Mouse (Mus musculus) heart, postnatal 36 days (tissue): ENCODE measurements around the gene Olfr1163. TPM values are rescaled to one million over a fixed set of nuclear protein-coding genes. Genes with fewer than 3 reads are reported as not detected.
"Not testable (repeated sequence)": the region's sequence is repeated elsewhere in the genome, so short reads cannot be mapped to it uniquely, and the experiment has no call there.

Source experiments
- DNase-seq, 2 experiments: peaks; one replicate each; pipeline ENCODE4 v3.0.0; 2021 to 2022
- intact Hi-C: fragments of 180-260 bp; cut with DNase I; formaldehyde crosslinking; loops from one replicate; pipeline ENCODE4 v1.15.1; 2025
- total RNA-seq, 2 experiments: library from RNA; stranded (reverse); gene quantifications; 2 replicates each; pipeline ENCODE4 v1.2.3; 2021

Olfr1163 gene
- not detected for total RNA-seq

GRCm38 (mm10) chr2:88071730-88072129 lies at the start of gene Olfr1163:
Gene Olfr1163, minus strand, starts transcription at chr2:88071830.
- intact Hi-C loops: no loop called here
- DNase-seq: no peak

- no peak for DNase-seq
- intact Hi-C loops: no loop called here
Measured at GRCm38 (mm10) chr2:88093866-88094265, 22.2 kb upstream of the Olfr1163 start, which contains the start of gene Olfr1164. Gene Olfr1164, minus strand, starts transcription at chr2:88093966.

- intact Hi-C loops: no loop called here
- DNase-seq: no peak
Measured at GRCm38 (mm10) chr2:88063587-88063986, 8.0 kb downstream of the Olfr1163 start.

GRCm38 (mm10) chr2:88051029-88051428 lies 20.6 kb downstream of the Olfr1163 start, which contains the start of gene Olfr1162:
Gene Olfr1162, minus strand, starts transcription at chr2:88051129.
- DNase-seq: no peak
- intact Hi-C loops: no loop called here

- intact Hi-C loops: no loop called here
- DNase-seq: no peak
Measured at GRCm38 (mm10) chr2:88037599-88037998, 34.0 kb downstream of the Olfr1163 start, which contains the start of gene Olfr73. Gene Olfr73, minus strand, starts transcription at chr2:88037699.

GRCm38 (mm10) chr2:88022474-88022873 lies 49.2 kb downstream of the Olfr1163 start, which contains the start of gene Olfr1161:
Gene Olfr1161, plus strand, starts transcription at chr2:88022774.
- DNase-seq, intact Hi-C loops: not testable (repeated sequence)

Other genes starting within 250 kb of the Olfr1163 start
- gene Olfr1148, start 241.3 kb downstream of the Olfr1163 start, total RNA-seq: not detected
- not detected for gene Olfr1150-ps1, start 227.8 kb downstream of the Olfr1163 start, total RNA-seq
- not detected for gene Olfr1151, start 216.0 kb downstream of the Olfr1163 start, total RNA-seq
- gene Olfr1152, start 205.3 kb downstream of the Olfr1163 start, total RNA-seq: not detected
- not detected for gene Olfr1153, start 176.9 kb downstream of the Olfr1163 start, total RNA-seq
- not detected for gene Olfr1154, start 166.7 kb downstream of the Olfr1163 start, total RNA-seq
- gene Olfr1155, start 126.7 kb downstream of the Olfr1163 start, total RNA-seq: not detected
- gene Olfr1156, start 118.7 kb downstream of the Olfr1163 start, total RNA-seq: not detected
- not detected for gene Olfr1157, start 103.5 kb downstream of the Olfr1163 start, total RNA-seq
- gene Olfr74, start 97.2 kb downstream of the Olfr1163 start, total RNA-seq: not detected
- not detected for gene Olfr1158, start 81.7 kb downstream of the Olfr1163 start, total RNA-seq
- not detected for gene Olfr1160, start 63.6 kb downstream of the Olfr1163 start, total RNA-seq
- not detected for gene Olfr1161, start 49.1 kb downstream of the Olfr1163 start, total RNA-seq
- gene Olfr73, start 34.1 kb downstream of the Olfr1163 start, total RNA-seq: not detected
- gene Olfr1162, start 20.7 kb downstream of the Olfr1163 start, total RNA-seq: not detected
- gene Olfr1164, start 22.1 kb upstream of the Olfr1163 start, total RNA-seq: not detected
- not detected for gene Olfr1166, start 56.4 kb upstream of the Olfr1163 start, total RNA-seq
- gene Olfr1167, start 83.4 kb upstream of the Olfr1163 start, total RNA-seq: not detected
- gene Olfr1168, start 110.0 kb upstream of the Olfr1163 start, total RNA-seq: not detected
- gene Olfr1170, start 156.5 kb upstream of the Olfr1163 start, total RNA-seq: not detected
- gene Olfr1173, start 208.0 kb upstream of the Olfr1163 start, total RNA-seq: under 1 TPM in 1 of 2 experiments, not detected in 1; 0.05 TPM
- gene Olfr1174-ps, start 243.3 kb upstream of the Olfr1163 start, total RNA-seq: not detected